Mouse (Mus musculus) left cerebral cortex, adult 18-20 months (tissue): ENCODE data around the gene Mmachc. TPM values are rescaled to one million over a fixed set of nuclear protein-coding genes. Genes with fewer than 3 reads are reported as not detected.
"Not testable (repeated sequence)": the region's sequence is repeated elsewhere in the genome, so short reads cannot be mapped to it uniquely, and the experiment has no call there.

Source experiments
- DNase-seq, 2 experiments: peaks; one replicate each; pipeline ENCODE4 v3.0.0; 2021 to 2022; ENCODE audit warnings: low spot score in 2 of 2, mixed read lengths in 1 of 2
- total RNA-seq, 2 experiments: library from RNA; stranded (reverse); gene quantifications; 2 replicates each; pipeline ENCODE4 v1.2.3; 2021

The Mmachc gene
- total RNA-seq, 2 experiments from 2014 or later = 16.1 to 17.5 TPM

GRCm38 (mm10) chr4:116693785-116694184, 14.4 kb downstream of the Mmachc start:
- DNase-seq = no peak

- DNase-seq = no peak
These were observed 16.1 kb downstream of the Mmachc start for GRCm38 (mm10) chr4:116692146-116692545.

- DNase-seq = no peak
These were observed 18.8 kb downstream of the Mmachc start for GRCm38 (mm10) chr4:116689309-116689876.

- DNase-seq = no peak
These were observed 21.2 kb downstream of the Mmachc start for GRCm38 (mm10) chr4:116687041-116687440.

- DNase-seq = peak; percentile 86 to 89
These were observed 22.7 kb downstream of the Mmachc start, which contains the start of gene Prdx1 for GRCm38 (mm10) chr4:116685402-116686061. Gene Prdx1, plus strand, starts transcription at chr4:116685544.

GRCm38 (mm10) chr4:116684665-116685064, 23.5 kb downstream of the Mmachc start:
- no peak for DNase-seq

- no peak for DNase-seq
These were observed 24.2 kb downstream of the Mmachc start for GRCm38 (mm10) chr4:116683957-116684356.

DNA sequence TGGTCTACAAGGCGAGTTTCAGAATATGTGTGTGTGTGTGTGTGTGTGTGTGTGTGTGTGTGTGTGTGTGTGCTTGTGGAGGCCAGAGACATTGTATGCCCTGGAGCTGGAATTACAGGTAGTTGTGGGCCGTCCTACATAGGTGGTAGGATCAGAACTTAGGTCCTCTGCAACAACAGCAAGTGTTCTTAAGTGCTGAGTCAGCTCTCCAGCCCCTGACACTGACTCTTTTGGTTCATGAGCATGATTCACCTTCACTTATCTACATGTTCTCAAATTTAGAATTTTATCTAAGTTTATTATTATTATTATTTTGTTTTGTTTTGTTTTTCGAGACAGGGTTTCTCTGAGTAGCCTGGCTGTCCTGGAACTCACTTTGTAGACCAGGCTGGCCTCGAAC, 27.7 kb downstream of the Mmachc start:
- not testable (repeated sequence) for DNase-seq

DNA sequence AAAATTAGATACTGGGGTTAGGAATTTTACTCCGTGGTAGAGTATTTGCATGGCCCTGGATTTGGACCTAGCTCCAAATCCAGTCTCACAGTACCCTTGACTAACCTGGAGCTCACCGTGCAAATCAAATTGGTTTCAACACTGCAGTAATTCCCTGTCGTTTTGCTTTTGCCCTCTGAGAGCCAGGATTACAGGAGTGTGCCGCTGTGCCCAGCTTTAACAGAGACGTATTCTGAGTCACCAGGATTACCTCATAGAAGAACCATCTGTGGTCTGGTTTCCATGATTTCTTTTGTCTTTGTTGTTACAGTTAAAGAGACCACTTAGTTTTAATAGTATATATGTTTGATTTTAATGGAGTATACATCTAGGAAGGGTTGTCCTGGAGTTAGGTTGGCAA, 29.1 kb downstream of the Mmachc start:
- DNase-seq = no peak

DNA sequence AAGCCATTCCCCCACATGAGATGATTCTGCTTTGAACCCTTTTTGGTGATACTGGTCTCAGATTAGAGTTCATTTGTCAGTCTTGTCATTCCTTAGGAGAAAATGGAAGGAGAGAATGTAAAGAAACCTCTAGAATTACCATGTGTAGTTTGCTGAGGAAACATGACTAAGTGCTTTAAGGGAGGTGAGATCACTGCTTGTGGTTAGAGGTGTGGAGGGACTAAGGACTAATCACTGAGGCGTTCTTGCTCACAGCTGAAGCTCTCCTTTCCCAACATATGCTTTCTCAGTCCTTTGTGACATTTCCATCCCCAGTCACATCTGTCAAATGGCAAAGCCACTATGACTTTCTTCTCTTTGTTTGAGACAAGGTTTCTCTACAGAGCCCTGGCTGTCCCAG, 30.4 kb downstream of the Mmachc start:
- DNase-seq = no peak

DNA sequence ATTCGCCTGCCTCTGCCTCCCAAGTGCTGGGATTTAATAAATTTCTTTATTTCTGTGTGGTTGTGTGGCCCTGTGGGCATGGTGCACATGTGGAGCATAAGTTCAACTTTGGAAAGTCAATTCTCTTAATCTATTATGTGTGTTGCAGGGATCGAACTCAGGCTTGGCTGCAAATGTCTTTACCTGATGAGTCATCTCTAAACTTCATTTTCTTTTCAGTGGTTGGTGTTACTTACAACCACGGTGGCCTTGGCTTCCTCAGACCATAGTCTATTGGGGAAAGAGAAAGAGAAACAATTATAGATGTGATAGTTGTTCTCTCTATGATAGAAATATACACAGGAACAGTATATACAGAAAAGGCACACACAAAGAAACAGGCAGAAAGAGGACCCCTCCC, 32.2 kb downstream of the Mmachc start:
- no peak for DNase-seq

DNA sequence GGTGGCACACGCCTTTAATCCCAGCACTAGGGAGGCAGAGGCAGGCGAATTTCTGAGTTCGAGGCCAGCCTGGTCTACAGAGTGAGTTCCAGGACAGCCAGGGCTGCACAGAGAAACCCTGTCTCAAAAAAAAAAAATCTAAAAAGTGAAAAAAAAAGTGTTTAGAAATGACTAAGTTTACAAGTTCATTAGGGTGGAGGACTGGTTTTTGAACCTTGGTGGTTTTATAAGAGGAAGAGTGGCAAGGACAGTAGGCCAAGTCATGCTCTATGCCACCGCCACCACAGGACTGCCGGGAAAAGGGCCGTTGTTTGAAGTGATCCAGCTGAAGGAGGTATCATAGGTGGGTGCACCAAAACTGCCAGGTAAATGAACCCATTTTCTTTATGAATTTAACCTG, 33.4 kb downstream of the Mmachc start:
- DNase-seq = not testable (repeated sequence)

- no peak for DNase-seq
These were observed 35.4 kb downstream of the Mmachc start for GRCm38 (mm10) chr4:116672785-116673184.

DNA sequence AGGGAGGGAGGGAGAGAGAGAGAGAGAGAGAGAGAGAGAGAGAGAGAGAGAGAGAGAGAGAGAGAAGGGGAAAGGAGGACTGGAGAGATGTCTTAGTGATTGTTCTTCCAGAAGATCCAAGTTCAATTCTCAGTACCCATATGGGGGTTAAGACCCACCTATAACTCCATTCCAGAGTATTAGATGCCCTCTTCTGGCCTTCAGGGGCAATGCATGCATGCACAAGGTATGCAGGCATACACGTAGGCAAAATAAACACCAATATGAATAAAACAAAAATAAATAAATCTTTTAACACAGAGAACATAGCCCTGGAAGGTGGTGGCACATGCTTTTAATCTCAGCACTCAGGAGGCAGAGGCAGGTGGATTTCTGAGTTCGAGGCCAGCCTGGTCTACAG, 38.9 kb downstream of the Mmachc start:
- DNase-seq = no peak

- DNase-seq = no peak
These were observed 40.1 kb downstream of the Mmachc start for GRCm38 (mm10) chr4:116668145-116668544.

GRCm38 (mm10) chr4:116666625-116667024, 41.6 kb downstream of the Mmachc start:
- DNase-seq = no peak

GRCm38 (mm10) chr4:116661998-116662397, 46.2 kb downstream of the Mmachc start:
- no peak for DNase-seq

DNA sequence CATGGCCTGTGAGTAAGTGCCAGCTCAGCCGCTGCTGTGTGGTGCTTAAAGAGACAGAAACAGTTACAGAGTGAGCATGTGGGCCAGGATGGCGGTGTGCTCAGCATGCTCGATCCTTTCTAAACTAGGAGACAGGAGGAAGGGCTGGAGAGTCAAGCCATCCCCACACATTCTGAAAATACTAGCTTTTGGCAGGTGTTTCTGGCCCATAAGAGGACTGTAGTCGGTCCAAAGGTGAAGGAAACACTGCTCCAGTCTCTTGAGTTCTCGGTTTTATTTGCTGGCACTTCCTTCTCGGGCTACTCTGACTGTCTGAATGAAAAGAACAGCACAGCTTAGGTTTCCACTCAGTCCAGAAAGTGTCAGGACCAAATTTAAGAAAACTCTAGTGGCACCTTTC, 47.4 kb downstream of the Mmachc start:
- no peak for DNase-seq

GRCm38 (mm10) chr4:116659916-116660315, 48.3 kb downstream of the Mmachc start:
- not testable (repeated sequence) for DNase-seq

GRCm38 (mm10) chr4:116659474-116659873, 48.7 kb downstream of the Mmachc start:
- no peak for DNase-seq

GRCm38 (mm10) chr4:116657971-116658370, 50.2 kb downstream of the Mmachc start:
- no peak for DNase-seq

DNA sequence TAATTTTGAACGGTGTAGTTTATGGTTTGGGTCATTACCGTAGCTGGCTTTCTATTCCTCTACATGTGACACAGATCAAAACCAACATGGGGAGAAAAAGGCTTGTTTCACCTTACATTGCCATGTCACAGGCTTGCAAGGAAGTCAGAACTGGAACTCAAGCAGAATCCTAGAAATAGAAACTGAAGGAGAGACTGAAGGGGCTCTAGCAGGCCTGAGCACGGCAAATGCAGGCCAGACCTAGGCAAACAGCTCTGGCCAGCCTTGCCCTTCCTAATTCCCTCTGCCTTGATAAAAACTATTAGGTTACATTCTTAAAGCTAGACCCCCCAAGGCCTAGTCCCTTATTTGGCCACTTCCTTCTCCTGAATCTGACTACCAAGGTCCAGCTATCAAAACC, 52.5 kb downstream of the Mmachc start:
- no peak for DNase-seq

DNA sequence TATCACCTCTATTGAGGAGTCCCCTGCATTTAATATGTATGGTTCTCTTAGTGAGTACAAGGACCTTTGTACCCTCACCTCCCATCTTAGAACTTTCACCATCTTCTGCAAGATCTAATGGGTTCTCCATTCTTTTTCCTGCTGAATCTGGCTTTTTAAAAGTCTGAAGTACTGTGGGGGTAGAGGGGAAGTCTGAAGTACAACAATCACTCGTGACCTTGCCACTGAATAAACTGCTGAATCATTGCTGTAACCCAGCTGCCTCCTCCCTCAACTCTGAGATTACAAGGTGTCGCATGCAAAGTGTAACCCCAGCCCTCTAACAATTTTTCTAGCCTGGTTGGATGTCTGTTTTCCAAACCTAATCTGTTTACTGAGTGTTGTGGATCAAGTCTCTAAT, 53.1 kb downstream of the Mmachc start:
- DNase-seq = no peak
